Mouse (Mus musculus): ENCODE measurements around the gene Ppil4. TPM values are rescaled to one million over a fixed set of nuclear protein-coding genes. Genes with fewer than 3 reads are reported as not detected.

Gene Ppil4
- polyA plus RNA-seq, 1 experiment, result 3.3 TPM

- no peaks in the 10 kb centered on the region for H3K4me1 ChIP-seq (ENCODE audit: control insufficient read depth, insufficient read depth, insufficient read length, low read length)
- WGBS, result 78% methylated on average over 2 of the region's 2 CpGs
- H3K27me3 ChIP-seq (ENCODE audit: control insufficient read depth, insufficient read depth, low read length), result no peaks in the 10 kb centered on the region
- peaks cover 57% of the 10 kb centered on the region for H3K36me3 ChIP-seq (ENCODE audit: control insufficient read depth, insufficient read depth, low read length)
- no peak overlapping the region for H3K4me3 ChIP-seq (ENCODE audit: low read depth, low read length)
- TF ChIP-seq POLR2A (IDR thresholded peaks at IDR 0.05; ENCODE audit: low read depth, low read length) (no peak), CTCF (IDR thresholded peaks at IDR 0.05; ENCODE audit: extremely low read depth, insufficient read length, insufficient replicate concordance, low read depth, low read length) (no peak)
- no peak overlapping the region for H3K27ac ChIP-seq (ENCODE audit: insufficient read depth, low read depth, low read length)
Observed at GRCm38 (mm10) chr10:7802519-7803140, 9.9 kb downstream of the Ppil4 start.

GRCm38 (mm10) chr10:7809937-7810336 is 17.2 kb downstream of the Ppil4 start:
- no peak for TF ChIP-seq POLR2A (IDR thresholded peaks at IDR 0.05; ENCODE audit: low read depth, low read length)
- TF ChIP-seq CTCF (IDR thresholded peaks at IDR 0.05; ENCODE audit: extremely low read depth, insufficient read length, insufficient replicate concordance, low read depth, low read length), result peak; percentile 16; the same call in 1 of the 2 replicates
- Histone ChIP-seq H3K4me3 (ENCODE audit: low read depth, low read length) (no peak overlapping the region), H3K36me3 (ENCODE audit: control insufficient read depth, insufficient read depth, low read length) (peaks cover 52% of the 10 kb centered on the region), H3K4me1 (ENCODE audit: control insufficient read depth, insufficient read depth, insufficient read length, low read length) (no peaks in the 10 kb centered on the region), H3K27me3 (ENCODE audit: control insufficient read depth, insufficient read depth, low read length) (no peaks in the 10 kb centered on the region), H3K27ac (ENCODE audit: insufficient read depth, low read depth, low read length) (no peak overlapping the region)
- WGBS, result 45% methylated on average over 2 of the region's 2 CpGs

DNA sequence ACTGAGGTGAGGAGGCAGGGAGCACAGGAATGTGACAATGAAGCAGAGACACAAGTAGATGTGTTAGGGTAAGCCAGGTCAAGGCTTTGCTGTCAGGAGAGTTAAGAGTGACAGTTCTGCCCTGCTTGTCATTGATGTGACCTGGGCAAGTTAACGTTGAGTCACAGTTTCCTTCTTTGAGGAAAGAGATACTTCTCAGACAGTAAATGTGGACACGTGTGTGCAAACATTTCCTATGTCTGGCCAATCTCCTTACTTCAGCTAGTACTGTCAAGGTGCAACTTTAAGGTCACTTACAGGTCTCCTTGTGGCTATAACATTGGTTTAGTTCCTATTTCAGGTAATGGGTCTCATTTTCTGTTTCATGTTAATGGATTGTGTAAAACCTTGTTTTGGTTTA is 23.8 kb downstream of the Ppil4 start:
- WGBS, result 59% methylated on average over 2 of the region's 2 CpGs
- Histone ChIP-seq H3K27ac (ENCODE audit: insufficient read depth, low read depth, low read length) (no peak overlapping the region), H3K4me1 (ENCODE audit: control insufficient read depth, insufficient read depth, insufficient read length, low read length) (peaks cover 2% of the 10 kb centered on the region; the same call in 1 of the 2 replicates), H3K36me3 (ENCODE audit: control insufficient read depth, insufficient read depth, low read length) (peaks cover 43% of the 10 kb centered on the region), H3K27me3 (ENCODE audit: control insufficient read depth, insufficient read depth, low read length) (no peaks in the 10 kb centered on the region), H3K4me3 (ENCODE audit: low read depth, low read length) (no peak overlapping the region)
- TF ChIP-seq POLR2A (IDR thresholded peaks at IDR 0.05; ENCODE audit: low read depth, low read length) (no peak), CTCF (IDR thresholded peaks at IDR 0.05; ENCODE audit: extremely low read depth, insufficient read length, insufficient replicate concordance, low read depth, low read length) (no peak)

DNA sequence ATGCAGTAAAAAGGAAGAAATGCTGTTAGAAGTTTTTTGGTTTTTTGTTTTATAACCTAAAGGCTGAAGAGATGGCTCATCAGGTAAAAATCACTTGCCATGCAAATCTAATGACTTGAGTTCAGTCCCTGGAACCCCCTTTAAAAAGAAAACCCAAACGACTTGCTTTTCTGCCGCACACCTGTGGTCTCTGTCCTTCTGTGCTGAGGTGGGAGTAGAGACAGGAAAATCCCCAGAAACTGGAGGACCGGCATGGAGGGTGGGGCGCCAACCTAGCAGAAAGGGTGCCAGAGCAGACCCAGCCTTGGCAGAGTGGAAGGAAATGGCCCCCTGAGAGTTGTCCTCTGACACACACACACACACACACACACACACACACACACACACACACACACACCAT is 26.0 kb downstream of the Ppil4 start:
- Histone ChIP-seq H3K27ac (ENCODE audit: insufficient read depth, low read depth, low read length) (no peak overlapping the region), H3K4me1 (ENCODE audit: control insufficient read depth, insufficient read depth, insufficient read length, low read length) (peaks cover 2% of the 10 kb centered on the region; the same call in 1 of the 2 replicates), H3K27me3 (ENCODE audit: control insufficient read depth, insufficient read depth, low read length) (no peaks in the 10 kb centered on the region), H3K36me3 (ENCODE audit: control insufficient read depth, insufficient read depth, low read length) (peaks cover 46% of the 10 kb centered on the region), H3K4me3 (ENCODE audit: low read depth, low read length) (no peak overlapping the region)
- 93% methylated on average over 4 of the region's 4 CpGs for WGBS
- TF ChIP-seq POLR2A (IDR thresholded peaks at IDR 0.05; ENCODE audit: low read depth, low read length), result no peak
- no peak for TF ChIP-seq CTCF (IDR thresholded peaks at IDR 0.05; ENCODE audit: extremely low read depth, insufficient read length, insufficient replicate concordance, low read depth, low read length)

DNA sequence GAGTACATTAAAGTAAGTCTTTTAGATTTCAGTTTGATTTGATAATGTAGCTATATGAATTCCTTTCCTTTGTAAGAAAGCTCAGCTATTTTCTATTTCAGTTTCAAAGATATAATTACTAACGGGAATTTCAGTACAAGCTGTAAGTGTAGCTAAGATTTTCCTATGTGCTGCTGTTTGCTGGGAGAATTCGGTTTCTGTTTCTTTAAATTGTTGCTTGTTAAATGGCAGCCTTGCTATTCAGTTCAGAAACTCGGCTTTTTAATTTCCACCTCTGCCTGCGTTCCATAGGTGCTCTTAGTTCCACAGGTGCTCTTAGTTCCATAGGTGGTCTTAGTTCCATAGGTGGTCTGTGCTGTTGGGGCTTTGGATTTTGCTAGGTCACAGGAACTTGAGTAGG is 26.5 kb downstream of the Ppil4 start:
- Histone ChIP-seq H3K27me3 (ENCODE audit: control insufficient read depth, insufficient read depth, low read length) (no peaks in the 10 kb centered on the region), H3K4me1 (ENCODE audit: control insufficient read depth, insufficient read depth, insufficient read length, low read length) (peaks cover 2% of the 10 kb centered on the region; the same call in 1 of the 2 replicates), H3K27ac (ENCODE audit: insufficient read depth, low read depth, low read length) (no peak overlapping the region), H3K4me3 (ENCODE audit: low read depth, low read length) (no peak overlapping the region), H3K36me3 (ENCODE audit: control insufficient read depth, insufficient read depth, low read length) (peaks cover 43% of the 10 kb centered on the region)
- 91% methylated on average over 4 of the region's 4 CpGs for WGBS
- TF ChIP-seq POLR2A (IDR thresholded peaks at IDR 0.05; ENCODE audit: low read depth, low read length) (no peak), CTCF (IDR thresholded peaks at IDR 0.05; ENCODE audit: extremely low read depth, insufficient read length, insufficient replicate concordance, low read depth, low read length) (no peak)

DNA sequence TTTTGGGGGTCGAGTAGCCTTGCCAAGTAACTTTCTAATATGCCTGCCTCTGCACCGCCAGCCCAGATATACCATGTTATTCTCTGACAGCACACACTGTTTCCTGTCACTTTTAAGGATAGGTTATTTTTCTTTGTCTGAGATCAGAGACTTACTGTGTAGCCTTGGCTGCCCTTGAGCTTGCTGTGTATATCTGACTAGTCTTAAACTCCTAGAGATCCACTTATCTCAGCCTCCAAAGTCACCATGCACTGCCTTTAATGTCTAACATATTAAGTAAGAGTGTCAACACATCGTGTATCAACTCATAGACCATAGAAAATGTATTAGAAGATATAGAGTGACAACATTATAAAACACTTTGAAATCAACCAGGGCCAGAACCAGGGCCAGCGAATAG is 26.9 kb downstream of the Ppil4 start:
- Histone ChIP-seq H3K36me3 (ENCODE audit: control insufficient read depth, insufficient read depth, low read length) (peaks cover 39% of the 10 kb centered on the region), H3K27ac (ENCODE audit: insufficient read depth, low read depth, low read length) (no peak overlapping the region), H3K4me3 (ENCODE audit: low read depth, low read length) (no peak overlapping the region), H3K4me1 (ENCODE audit: control insufficient read depth, insufficient read depth, insufficient read length, low read length) (peaks cover 2% of the 10 kb centered on the region; the same call in 1 of the 2 replicates), H3K27me3 (ENCODE audit: control insufficient read depth, insufficient read depth, low read length) (no peaks in the 10 kb centered on the region)
- 84% methylated on average over 4 of the region's 4 CpGs for WGBS
- no peak for TF ChIP-seq POLR2A (IDR thresholded peaks at IDR 0.05; ENCODE audit: low read depth, low read length)
- no peak for TF ChIP-seq CTCF (IDR thresholded peaks at IDR 0.05; ENCODE audit: extremely low read depth, insufficient read length, insufficient replicate concordance, low read depth, low read length)

GRCm38 (mm10) chr10:7820171-7820570 is 27.5 kb downstream of the Ppil4 start:
- H3K36me3 ChIP-seq (ENCODE audit: control insufficient read depth, insufficient read depth, low read length), result peaks cover 36% of the 10 kb centered on the region
- peaks cover 2% of the 10 kb centered on the region; the same call in 1 of the 2 replicates for H3K4me1 ChIP-seq (ENCODE audit: control insufficient read depth, insufficient read depth, insufficient read length, low read length)
- no peaks in the 10 kb centered on the region for H3K27me3 ChIP-seq (ENCODE audit: control insufficient read depth, insufficient read depth, low read length)
- 91% methylated on average over 5 of the region's 5 CpGs for WGBS
- H3K27ac ChIP-seq (ENCODE audit: insufficient read depth, low read depth, low read length), result no peak overlapping the region
- TF ChIP-seq CTCF (IDR thresholded peaks at IDR 0.05; ENCODE audit: extremely low read depth, insufficient read length, insufficient replicate concordance, low read depth, low read length) (no peak), POLR2A (IDR thresholded peaks at IDR 0.05; ENCODE audit: low read depth, low read length) (no peak)
- no peak overlapping the region for H3K4me3 ChIP-seq (ENCODE audit: low read depth, low read length)
